In genomic region chr6:77633997-77634396, GRCm38 (mm10) we compare ENCODE assay signal across 8 mouse cellular contexts.
DNase-seq lines count a peak whose midpoint lies in the region; ATAC-seq lines count a peak whose summit lies in the region.

No protein-coding gene starts in this region.

- H3K4me1 ChIP-seq in hindbrain, embryonic 16.5 days (ENCODE audit: control insufficient read depth, insufficient read depth, low read depth, low read length) = no peaks in the 10 kb centered on the region
- no peaks in the 10 kb centered on the region for H3K4me1 ChIP-seq in neural tube, embryonic 11.5 days (ENCODE audit: control insufficient read depth, insufficient read depth, low read length)

- intact Hi-C loops in left cerebral cortex, postnatal 10 days (cut with DNase I) = loop anchor here (10.0 kb wide), 1 partner anchor 881 kb away; no protein-coding TSS in a partner anchor

- 20% methylated on average over 9 of the region's 9 CpGs for WGBS in hindbrain, embryonic 16.5 days
- WGBS in neural tube, embryonic 11.5 days = 37% methylated on average over 9 of the region's 9 CpGs

- no peak overlapping the region for H3K27ac ChIP-seq in hindbrain, embryonic 16.5 days (ENCODE audit: low read depth, low read length)
- no peak overlapping the region for H3K27ac ChIP-seq in neural tube, embryonic 11.5 days (ENCODE audit: low read depth, low read length)

- peak; percentile 88 for ATAC-seq in hindbrain, embryonic 16.5 days
- ATAC-seq in neural tube, embryonic 11.5 days (ENCODE audit: insufficient read depth, low FRiP score, low TSS enrichment) = no peak; the same call in 1 of the 2 replicates

- peak; percentile 24 to 70 for DNase-seq in adrenal gland, adult (ENCODE audit: inconsistent age in 2 of 2, low spot score in 1 of 2)
- DNase-seq in adrenal gland, adult 8-10 months = no peak
- DNase-seq in Muller cell, postnatal 12 days (ENCODE audit: inconsistent ontology term) = peak; percentile 34
- DNase-seq in embryo, embryonic 10 days (ENCODE audit: low spot score) = peak; percentile 79
- DNase-seq in left cerebral cortex, postnatal 10 days (ENCODE audit: extremely low spot score in 1 of 2, low spot score in 2 of 2) = peak; percentile 52 to 67
- DNase-seq in neural tube, embryonic 11.5 days (ENCODE audit: low spot score) = peak; percentile 67
- no peak for DNase-seq in spleen, postnatal 4 days (ENCODE audit: low spot score in 2 of 2)

- H3K36me3 ChIP-seq in hindbrain, embryonic 16.5 days (ENCODE audit: control insufficient read depth, insufficient read depth, low read length) = no peaks in the 10 kb centered on the region
- H3K36me3 ChIP-seq in neural tube, embryonic 11.5 days (ENCODE audit: control insufficient read depth, insufficient read depth, low read length) = no peaks in the 10 kb centered on the region

- no peaks in the 10 kb centered on the region for H3K27me3 ChIP-seq in hindbrain, embryonic 16.5 days (replicated peaks; ENCODE audit: control insufficient read depth, insufficient read depth, low read length)
- H3K27me3 ChIP-seq in neural tube, embryonic 11.5 days (ENCODE audit: control insufficient read depth, insufficient read depth, low read length) = no peaks in the 10 kb centered on the region

- H3K4me3 ChIP-seq in hindbrain, embryonic 16.5 days (ENCODE audit: low read length) = no peak overlapping the region
- no peak overlapping the region for H3K4me3 ChIP-seq in neural tube, embryonic 11.5 days (ENCODE audit: low read depth, low read length)

- no peak overlapping the region for H3K9ac ChIP-seq in hindbrain, embryonic 16.5 days (ENCODE audit: low read depth, low read length)
- H3K9ac ChIP-seq in neural tube, embryonic 11.5 days (ENCODE audit: low read length) = no peak overlapping the region

- H3K9me3 ChIP-seq in hindbrain, embryonic 16.5 days (ENCODE audit: control insufficient read depth, low read length) = no peaks in the 10 kb centered on the region
- no peaks in the 10 kb centered on the region for H3K9me3 ChIP-seq in neural tube, embryonic 11.5 days (ENCODE audit: control insufficient read depth, low read length)

- no peak overlapping the region for H3K4me2 ChIP-seq in hindbrain, embryonic 16.5 days (ENCODE audit: low read length)
- H3K4me2 ChIP-seq in neural tube, embryonic 11.5 days (ENCODE audit: low read depth) = no peak overlapping the region

Comparison
In these comparisons a context has a peak if more than half of its experiments do, and no peak if none do; other contexts are left out.
1. DNase-seq: peak in adrenal gland, adult (2 of 2), Muller cell, postnatal 12 days (single experiment), embryo, embryonic 10 days (single experiment), left cerebral cortex, postnatal 10 days (2 of 2) and neural tube, embryonic 11.5 days (single experiment); none in adrenal gland, adult 8-10 months (single experiment) and spleen, postnatal 4 days (0 of 2).